In genomic region chr9:34186314-34186713, GRCm38 (mm10) we compare ENCODE assay signal across 11 mouse cellular contexts.
"Had no signal": no experiment of that assay in that cellular context is flagged by ENCODE, and none has a peak within 500 bp of the region (broad histone marks: within the 10 kb centered on the region; RNA-seq: fewer than 3 reads in every experiment).

No protein-coding gene starts in this region.

- H3K4me1 ChIP-seq: neural tube, embryonic 15.5 days had no signal

- DNase-seq: kidney, adult 8-10 months; kidney, postnatal 36 days; layer of hippocampus, adult 9-11 months; layer of hippocampus, postnatal 36 days; lung, adult 18-20 months; midbrain, embryonic 14.5 days had no signal

- H3K4me3 ChIP-seq: limb, embryonic 13.5 days; myocyte; neural tube, embryonic 15.5 days had no signal

- H3K9me3 ChIP-seq: limb, embryonic 13.5 days; neural tube, embryonic 15.5 days had no signal

- H3K36me3 ChIP-seq: limb, embryonic 13.5 days; neural tube, embryonic 15.5 days had no signal

- H3K27ac ChIP-seq: kidney, postnatal 0 days; limb, embryonic 13.5 days; liver, embryonic 14.5 days; neural tube, embryonic 15.5 days had no signal

- H3K27me3 ChIP-seq: limb, embryonic 13.5 days; neural tube, embryonic 15.5 days had no signal
